Mouse (Mus musculus) embryonic fibroblast, embryonic 13.5 days (primary cell): ENCODE measurements around the gene Rhot2. TPM values are rescaled to one million over a fixed set of nuclear protein-coding genes. Genes with fewer than 3 reads are reported as not detected.

ENCODE experiments used
- H3K27ac ChIP-seq: 2 replicates; pipeline ENCODE4 v1.5.1; 2012; ENCODE audit warnings: low read length, control low read depth, inconsistent platforms; ENCODE audit not compliant: insufficient read depth
- H3K4me1 ChIP-seq: 2 replicates; pipeline ENCODE4 v1.6.1; 2011; ENCODE audit warnings: low read length; ENCODE audit not compliant: control insufficient read depth, insufficient read depth
- H3K4me3 ChIP-seq: 2 replicates; pipeline ENCODE4 v1.5.1; 2011; ENCODE audit warnings: mild to moderate bottlenecking, control low read depth, low read length; ENCODE audit not compliant: insufficient read depth
- CTCF ChIP-seq: IDR thresholded peaks from 2 replicates; pipeline ENCODE4 v1.5.1; 2011; ENCODE audit warnings: mild to moderate bottlenecking, control low read depth, low read length, moderate library complexity, borderline replicate concordance; ENCODE audit not compliant: insufficient read depth
- POLR2A ChIP-seq: IDR thresholded peaks from 2 replicates; pipeline ENCODE4 v1.6.1; 2011; ENCODE audit warnings: low read depth, mild to moderate bottlenecking, control low read depth, low read length, moderate library complexity
- polyA plus RNA-seq: library from polyadenylated mRNA; stranded (reverse); fragments of >200 nt; gene quantifications from 2 replicates; pipeline ENCODE4 v1.2.4, GENCODE M21; 2011; ENCODE audit warnings: low read depth; ENCODE audit not compliant: missing spikeins, insufficient read length

Rhot2 gene
- polyA plus RNA-seq, result 21.0 and 29.7 TPM in 2 replicates

- Histone ChIP-seq H3K4me1 (0 out of 2 replicates have a peak, but pooled peaks cover 6% of the 10 kb centered on the region), H3K4me3 (peak within 1 kb of the TSS; percentile 68), H3K27ac (peak within 1 kb of the TSS; percentile 49)
- no peak for TF ChIP-seq CTCF
- peak; percentile 82 for TF ChIP-seq POLR2A
These were observed at the start of gene Rhot2 for GRCm38 (mm10) chr17:25844396-25844901. TSS of gene Rhot2 (minus strand) at chr17:25844851.

- no peak overlapping the region for H3K27ac ChIP-seq
These were observed 49.4 kb upstream of the Rhot2 start for GRCm38 (mm10) chr17:25893975-25894617.

GRCm38 (mm10) chr17:25888837-25889236, 44.2 kb upstream of the Rhot2 start:
- H3K4me1 ChIP-seq, result no peaks in the 10 kb centered on the region
- H3K4me3 ChIP-seq, result no peak overlapping the region
- TF ChIP-seq CTCF (no peak), POLR2A (no peak)
- no peak overlapping the region for H3K27ac ChIP-seq

More at GRCm38 (mm10) chr17:25893975-25894617, 49.4 kb upstream of the Rhot2 start:
- Histone ChIP-seq H3K4me1 (no peaks in the 10 kb centered on the region), H3K4me3 (no peak overlapping the region)
- TF ChIP-seq CTCF, result peak; percentile 86
- TF ChIP-seq POLR2A, result no peak

- no peaks in the 10 kb centered on the region for H3K4me1 ChIP-seq
- H3K4me3 ChIP-seq, result no peak overlapping the region
- TF ChIP-seq CTCF (no peak), POLR2A (no peak)
- H3K27ac ChIP-seq, result no peak overlapping the region
These were observed 42.8 kb upstream of the Rhot2 start for GRCm38 (mm10) chr17:25887467-25887866.

- H3K27ac ChIP-seq, result no peak overlapping the region
- H3K4me3 ChIP-seq, result no peak overlapping the region
- no peaks in the 10 kb centered on the region for H3K4me1 ChIP-seq
- TF ChIP-seq POLR2A (no peak), CTCF (no peak)
These were observed 42.2 kb upstream of the Rhot2 start for GRCm38 (mm10) chr17:25886806-25887205.

GRCm38 (mm10) chr17:25885636-25886035, 41.0 kb upstream of the Rhot2 start:
- Histone ChIP-seq H3K4me1 (no peaks in the 10 kb centered on the region), H3K4me3 (no peak overlapping the region), H3K27ac (no peak overlapping the region)
- no peak for TF ChIP-seq POLR2A
- TF ChIP-seq CTCF, result no peak

GRCm38 (mm10) chr17:25883824-25884223, 39.2 kb upstream of the Rhot2 start:
- Histone ChIP-seq H3K4me3 (no peak overlapping the region), H3K4me1 (no peaks in the 10 kb centered on the region), H3K27ac (no peak overlapping the region)
- TF ChIP-seq CTCF (no peak), POLR2A (no peak)

- Histone ChIP-seq H3K27ac (no peak overlapping the region), H3K4me1 (no peaks in the 10 kb centered on the region)
- no peak for TF ChIP-seq CTCF
- no peak for TF ChIP-seq POLR2A
These were observed 38.6 kb upstream of the Rhot2 start for GRCm38 (mm10) chr17:25883268-25883667.

GRCm38 (mm10) chr17:25882306-25882705, 37.7 kb upstream of the Rhot2 start:
- Histone ChIP-seq H3K4me1 (no peaks in the 10 kb centered on the region), H3K27ac (no peak overlapping the region), H3K4me3 (no peak overlapping the region)
- TF ChIP-seq POLR2A (no peak), CTCF (no peak)

More at GRCm38 (mm10) chr17:25883268-25883667, 38.6 kb upstream of the Rhot2 start:
- no peak overlapping the region for H3K4me3 ChIP-seq

- no peak overlapping the region for H3K27ac ChIP-seq
- H3K4me1 ChIP-seq, result no peaks in the 10 kb centered on the region
- no peak for TF ChIP-seq CTCF
- no peak for TF ChIP-seq POLR2A
- no peak overlapping the region for H3K4me3 ChIP-seq
These were observed 37.0 kb upstream of the Rhot2 start for GRCm38 (mm10) chr17:25881691-25882090.
